Mouse (Mus musculus) adipose tissue, adult 10 weeks (tissue): Measurements from ENCODE around the gene Ifi202b. TPM values are rescaled to one million over a fixed set of nuclear protein-coding genes. Genes with fewer than 3 reads are reported as not detected.

Experiments used
- polyA plus RNA-seq: library from polyadenylated mRNA; stranded (reverse); fragments of 350-450 nt; fragmentation: Illumina TruSeq; extraction: RNeasy Lipid Tissue Mini Kit (QIAGEN cat#74804); gene quantifications from one replicate; pipeline ENCODE4 v1.2.3, GENCODE M21; 2014; ENCODE audit warnings: low read depth, low replicate concordance

The Ifi202b gene
- polyA plus RNA-seq: not detected

DNA sequence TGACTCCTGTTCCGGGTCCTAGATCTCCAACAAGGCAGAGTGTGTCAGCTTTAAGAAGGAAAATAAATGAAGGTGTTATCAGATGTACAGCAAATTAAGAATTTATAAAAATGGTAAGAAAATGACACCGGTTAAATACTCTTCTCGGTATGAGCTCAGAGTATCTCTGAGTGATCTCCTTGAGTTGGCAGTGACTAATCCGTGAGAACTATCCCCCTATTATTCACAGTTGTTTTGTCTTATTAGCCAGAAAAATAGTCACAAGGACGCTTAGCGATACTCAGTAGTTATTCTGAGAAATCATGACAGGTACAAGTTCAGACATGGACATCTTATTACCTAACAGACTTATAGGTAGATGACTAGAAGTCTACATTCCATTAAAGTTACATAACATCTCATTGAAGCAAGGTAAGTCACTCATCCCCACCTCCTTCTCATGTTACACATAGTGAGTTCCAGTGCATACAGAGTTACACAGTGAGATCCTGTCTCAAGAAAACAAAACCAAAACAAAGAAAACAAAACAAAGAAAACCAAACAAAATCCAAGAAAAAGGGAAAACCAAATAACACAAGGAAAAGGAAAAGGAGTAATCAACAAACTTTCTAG lies at the start of gene Ifi202b:
Gene Ifi202b, minus strand, starts transcription at position 51 of the 612 bp plus-strand sequence.

DNA sequence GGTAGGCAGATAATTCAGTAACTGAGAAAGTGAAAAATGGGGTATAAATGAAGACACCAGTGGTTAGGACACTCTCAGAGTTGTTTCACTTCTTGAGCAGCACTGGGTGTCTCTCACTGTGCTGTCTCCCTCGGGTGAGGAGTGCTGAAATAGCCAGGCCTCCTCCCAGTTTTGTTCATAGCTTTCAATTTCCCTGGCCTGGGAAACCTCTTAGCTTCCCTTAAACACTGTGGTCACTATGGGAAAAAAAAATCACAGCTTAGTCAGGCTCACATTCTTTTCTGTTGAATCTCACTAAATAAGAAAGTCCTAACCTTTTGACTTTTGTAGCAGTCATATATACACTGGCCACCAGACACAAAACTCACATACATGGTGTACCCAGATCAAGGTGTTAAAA lies 49.2 kb upstream of the Ifi202b start, which contains the start of gene Ifi205:
Gene Ifi205, minus strand, starts transcription at position 113 of the 400 bp plus-strand sequence.

DNA sequence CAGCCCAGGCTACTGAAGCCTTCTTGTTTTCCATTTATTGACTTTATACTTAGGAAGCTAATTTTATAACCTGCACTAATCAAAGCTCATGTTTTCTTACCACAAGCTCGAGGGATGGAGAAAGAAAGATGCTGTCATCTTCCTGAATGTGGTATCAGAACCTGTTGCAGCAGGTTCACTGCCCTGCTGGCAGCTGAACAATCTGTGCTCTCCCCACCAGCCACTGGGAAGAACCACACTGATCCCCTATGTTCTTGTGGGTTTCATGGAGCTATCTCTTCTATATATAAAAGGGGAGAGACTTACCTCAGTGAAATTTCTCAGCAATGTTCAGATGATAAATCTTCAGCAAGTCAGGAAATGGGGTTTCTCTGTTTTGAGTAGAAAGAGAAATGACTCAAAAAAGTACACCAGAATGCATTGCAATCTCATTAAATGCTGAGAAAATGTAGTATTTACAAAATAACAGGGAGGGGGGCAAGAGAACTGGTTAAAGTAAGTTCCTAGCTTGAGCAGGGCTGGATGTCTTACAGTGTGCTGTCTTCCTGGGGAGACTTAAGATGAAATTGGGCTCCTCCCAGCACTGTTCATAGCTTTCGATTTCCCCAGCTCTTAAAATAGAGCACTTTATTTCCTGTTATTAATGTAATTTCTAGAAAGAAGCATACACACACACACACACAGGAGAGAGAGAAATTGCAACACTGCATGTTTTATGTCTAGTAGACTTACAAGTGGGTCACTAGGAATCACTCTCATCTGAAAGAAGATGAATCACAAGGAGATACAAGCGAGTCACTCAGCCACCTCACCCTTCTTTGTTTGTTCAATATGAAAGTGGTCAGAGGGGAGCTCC lies 40.4 kb downstream of the Ifi202b start, which contains the start of the genes Mndal and Ifi203:
Gene Mndal, minus strand, starts transcription at position 568 of the 856 bp plus-strand sequence.
Gene Ifi203, minus strand, starts transcription at position 749 of the 856 bp plus-strand sequence.

Other genes with a start within 250 kb of the Ifi202b start
- 14.4 TPM for gene Ifi207, start 241.0 kb downstream of the Ifi202b start, polyA plus RNA-seq
- 16.2 TPM for gene Ifi204, start 215.8 kb downstream of the Ifi202b start, polyA plus RNA-seq
- 9.6 TPM for gene Ifi211, start 69.7 kb downstream of the Ifi202b start, polyA plus RNA-seq
- gene Mndal, start 40.3 kb downstream of the Ifi202b start, polyA plus RNA-seq: 19.2 TPM
- gene Ifi203, start 40.1 kb downstream of the Ifi202b start, polyA plus RNA-seq: 16.0 TPM
- gene Ifi205, start 49.1 kb upstream of the Ifi202b start, polyA plus RNA-seq: 23.5 TPM
- gene Olfr433, start 58.0 kb upstream of the Ifi202b start, polyA plus RNA-seq: not detected
- not detected for gene Olfr432, start 66.5 kb upstream of the Ifi202b start, polyA plus RNA-seq
- not detected for gene Olfr430, start 83.9 kb upstream of the Ifi202b start, polyA plus RNA-seq
- gene Olfr429, start 101.6 kb upstream of the Ifi202b start, polyA plus RNA-seq: not detected
- gene Olfr427, start 114.1 kb upstream of the Ifi202b start, polyA plus RNA-seq: not detected
- gene Olfr231, start 138.4 kb upstream of the Ifi202b start, polyA plus RNA-seq: not detected
- gene Olfr424, start 148.8 kb upstream of the Ifi202b start, polyA plus RNA-seq: not detected
- gene Olfr420, start 172.9 kb upstream of the Ifi202b start, polyA plus RNA-seq: not detected
- gene Spta1, start 190.0 kb upstream of the Ifi202b start, polyA plus RNA-seq: 0.26 TPM